Mouse (Mus musculus): ENCODE results near the gene Acss2. TPM values are rescaled to one million over a fixed set of nuclear protein-coding genes. Genes with fewer than 3 reads are reported as not detected.

Gene Acss2
- polyA plus RNA-seq (2016; fragmentation: Nextera tagmentation; extraction: Ambion mirVana) = 13.1 and 14.3 TPM in 2 replicates

DNA sequence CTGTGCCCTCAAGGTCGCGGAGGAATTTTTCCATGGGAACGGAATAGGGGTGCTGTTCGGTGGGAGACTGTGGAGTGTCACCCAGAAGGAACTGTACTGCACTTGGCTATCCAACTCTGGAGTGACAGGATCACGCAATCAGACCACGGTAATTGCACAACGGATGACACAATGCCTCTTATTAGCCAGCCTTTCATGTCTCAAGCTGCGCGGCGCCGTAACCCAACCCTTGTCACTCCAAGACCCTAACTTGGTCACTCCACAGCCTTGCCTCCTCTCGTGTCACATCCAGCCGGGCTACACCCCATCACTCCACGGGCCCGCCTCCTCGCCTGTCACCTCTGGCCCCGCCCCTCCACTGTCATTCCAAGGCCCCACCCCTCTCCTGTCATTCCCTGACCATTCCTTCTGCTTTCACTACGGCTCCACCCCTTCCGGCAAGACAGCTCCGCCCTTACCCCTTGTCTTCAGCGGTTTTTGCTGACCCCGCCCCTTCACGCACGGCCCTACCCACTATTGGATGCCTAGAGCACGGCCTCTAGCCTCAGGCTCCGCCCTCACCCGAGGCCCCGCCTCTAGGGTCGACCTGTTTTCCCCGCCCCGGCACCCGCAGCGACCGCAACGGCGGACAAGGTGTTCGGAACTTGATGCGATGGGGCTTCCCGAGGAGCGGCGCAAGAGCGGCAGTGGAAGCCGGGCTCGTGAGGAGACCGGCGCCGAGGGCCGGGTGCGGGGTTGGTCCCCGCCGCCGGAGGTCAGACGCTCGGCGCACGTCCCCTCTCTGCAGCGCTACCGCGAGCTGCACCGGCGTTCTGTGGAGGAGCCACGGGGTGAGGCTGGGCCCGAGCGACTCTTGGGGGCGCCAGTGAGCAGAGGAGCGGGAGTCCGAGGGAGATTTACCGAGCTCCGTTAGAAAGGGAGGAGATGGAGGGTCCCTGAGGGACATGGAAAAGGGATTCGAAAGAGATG, at the start of gene Acss2, which contains the start of gene Ggt7:
Acss2 (plus strand) TSS at position 494 of the 969 bp plus-strand sequence.
Ggt7 (minus strand) TSS at position 783 of the 969 bp plus-strand sequence.
- Histone ChIP-seq H3K9me3 (no peaks in the 10 kb centered on the region), H3K4me1 (peaks cover 35% of the 10 kb centered on the region), H3K27me3 (ENCODE audit: poor library complexity, severe bottlenecking) (peaks cover 29% of the 10 kb centered on the region), H3K36me3 (replicated peaks) (no peaks in the 10 kb centered on the region), H3K4me3 (peak within 1 kb of the TSS; percentile 66), H3K27ac (peak within 1 kb of the TSS; percentile 82)
- 4% methylated on average over 70 of the region's 70 CpGs for WGBS
- peak; percentile 98 for DNase-seq (ENCODE audit: extremely low spot score, low spot score)

DNA sequence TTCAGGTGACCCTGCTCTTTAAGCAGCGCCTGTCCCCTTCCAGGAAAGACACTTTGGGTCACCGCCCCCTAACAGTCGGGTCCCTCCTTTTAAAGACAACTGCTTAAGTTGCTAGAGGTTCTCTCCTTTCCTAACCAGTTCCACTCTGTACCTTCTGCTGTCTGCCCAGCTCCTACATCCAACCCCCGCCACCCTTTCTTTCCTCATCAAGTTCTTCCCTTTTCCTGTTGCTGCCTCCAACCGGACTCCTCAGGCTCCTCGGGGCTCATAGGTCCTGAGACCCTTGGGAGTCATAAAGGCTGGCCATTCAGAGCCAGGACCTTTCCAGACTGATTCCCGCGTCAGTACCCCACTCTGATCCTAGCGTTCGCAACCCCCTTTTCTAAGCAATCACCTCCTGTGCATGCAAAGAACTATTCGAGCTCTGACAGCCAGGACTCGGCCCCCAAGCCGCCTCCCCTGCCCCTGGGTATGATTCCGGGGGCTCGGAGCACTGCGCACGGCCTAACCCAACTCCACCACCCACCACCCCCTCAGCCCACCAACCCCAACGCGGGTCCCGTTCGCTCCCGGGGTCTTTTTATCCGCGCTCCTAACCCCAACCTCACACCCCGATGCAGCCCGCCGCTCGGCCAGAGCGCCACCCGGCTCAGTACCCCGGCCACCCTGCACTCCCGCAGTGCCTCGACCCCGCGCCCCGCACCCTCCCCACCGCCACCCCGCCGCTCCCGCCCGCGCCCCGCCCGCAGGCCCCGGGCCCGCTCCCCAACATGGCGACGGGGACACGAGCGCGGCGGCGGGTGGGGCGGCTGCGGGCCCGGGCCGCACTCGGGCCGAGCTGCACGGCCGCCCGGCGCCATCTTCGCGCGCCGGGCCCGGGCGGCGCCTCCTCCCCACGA, 44.8 kb upstream of the Acss2 start:
- peak; percentile 50 for DNase-seq (ENCODE audit: extremely low spot score, low spot score)
- Histone ChIP-seq H3K4me1 (peaks cover 21% of the 10 kb centered on the region), H3K36me3 (replicated peaks) (no peaks in the 10 kb centered on the region), H3K27ac (peak overlapping the region; percentile 97), H3K27me3 (ENCODE audit: poor library complexity, severe bottlenecking) (peaks cover 8% of the 10 kb centered on the region), H3K9me3 (no peaks in the 10 kb centered on the region), H3K4me3 (peak overlapping the region; percentile 89)
- under 1% methylated on average over 66 of the region's 71 CpGs for WGBS

GRCm38 (mm10) chr2:155473570-155474088, 44.1 kb upstream of the Acss2 start, which contains the start of gene Ncoa6:
Gene Ncoa6, minus strand, starts transcription at chr2:155473894.
- no peaks in the 10 kb centered on the region for H3K9me3 ChIP-seq
- H3K27me3 ChIP-seq (ENCODE audit: poor library complexity, severe bottlenecking) = peaks cover 8% of the 10 kb centered on the region
- peaks cover 21% of the 10 kb centered on the region for H3K4me1 ChIP-seq
- peak within 1 kb of the TSS; percentile 97 for H3K27ac ChIP-seq
- WGBS = under 1% methylated on average over 65 of the region's 72 CpGs
- H3K36me3 ChIP-seq (replicated peaks) = no peaks in the 10 kb centered on the region
- DNase-seq (ENCODE audit: extremely low spot score, low spot score) = peak; percentile 81
- H3K4me3 ChIP-seq = peak within 1 kb of the TSS; percentile 89

DNA sequence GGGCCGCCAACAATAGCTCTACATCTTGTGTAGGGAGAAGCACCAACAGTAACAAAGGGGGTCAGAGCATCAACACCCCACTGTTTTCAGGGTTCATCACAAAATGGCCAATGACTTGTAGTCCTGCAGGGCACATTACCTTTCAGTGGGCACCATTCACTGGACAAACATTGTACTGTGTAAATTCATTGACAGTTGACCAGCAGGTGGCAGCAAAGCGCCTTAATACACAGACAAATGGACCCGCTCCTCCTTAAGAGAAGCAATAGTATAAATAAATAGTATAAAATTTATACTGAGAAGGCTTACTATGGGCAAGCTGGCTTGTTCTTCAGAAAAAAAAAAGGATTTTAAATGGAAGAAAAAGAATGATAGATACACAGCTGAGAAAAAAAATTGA, 35.7 kb upstream of the Acss2 start:
- H3K4me1 ChIP-seq = no peaks in the 10 kb centered on the region
- peak; percentile 60 for DNase-seq (ENCODE audit: extremely low spot score, low spot score)
- H3K9me3 ChIP-seq = no peaks in the 10 kb centered on the region
- 49% methylated on average over 3 of the region's 3 CpGs for WGBS
- H3K27me3 ChIP-seq (ENCODE audit: poor library complexity, severe bottlenecking) = no peaks in the 10 kb centered on the region
- H3K4me3 ChIP-seq = no peak overlapping the region
- H3K27ac ChIP-seq = no peak overlapping the region
- no peaks in the 10 kb centered on the region for H3K36me3 ChIP-seq (replicated peaks)

- no peaks in the 10 kb centered on the region for H3K27me3 ChIP-seq (ENCODE audit: poor library complexity, severe bottlenecking)
- no peak overlapping the region for H3K4me3 ChIP-seq
- no peak overlapping the region for H3K27ac ChIP-seq
- WGBS = 90% methylated on average over 6 of the region's 6 CpGs
- no peaks in the 10 kb centered on the region for H3K9me3 ChIP-seq
- H3K4me1 ChIP-seq = no peaks in the 10 kb centered on the region
- no peak for DNase-seq (ENCODE audit: extremely low spot score, low spot score)
- peaks cover 11% of the 10 kb centered on the region; the same call in 1 of the 2 replicates for H3K36me3 ChIP-seq (replicated peaks)
Measured at GRCm38 (mm10) chr2:155490998-155491397, 26.8 kb upstream of the Acss2 start.

DNA sequence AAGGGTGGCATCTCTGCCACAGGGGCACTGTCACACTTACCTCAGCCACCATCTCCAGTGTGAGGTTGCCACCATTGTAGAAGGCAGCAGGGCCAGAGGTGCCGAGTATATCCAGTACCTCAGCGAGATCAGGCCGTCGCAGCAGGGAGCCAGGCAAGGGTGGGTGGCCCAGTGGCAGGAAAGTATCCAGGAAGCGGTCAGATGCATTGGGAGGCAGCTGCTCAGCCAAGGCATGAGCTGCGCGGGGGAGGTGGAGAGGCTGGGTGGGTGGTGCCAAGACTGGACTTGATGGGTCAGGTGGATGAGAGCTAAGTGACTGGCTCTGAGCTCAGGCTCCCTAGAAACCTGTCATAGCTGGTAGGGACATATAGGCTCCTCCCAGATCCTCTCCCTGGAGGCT, 15.2 kb upstream of the Acss2 start:
- peaks cover 22% of the 10 kb centered on the region for H3K36me3 ChIP-seq (replicated peaks)
- no peak overlapping the region for H3K27ac ChIP-seq
- H3K4me3 ChIP-seq = no peak overlapping the region
- H3K27me3 ChIP-seq (ENCODE audit: poor library complexity, severe bottlenecking) = no peaks in the 10 kb centered on the region
- peaks cover 14% of the 10 kb centered on the region for H3K4me1 ChIP-seq
- no peaks in the 10 kb centered on the region for H3K9me3 ChIP-seq
- DNase-seq (ENCODE audit: extremely low spot score, low spot score) = no peak
- 82% methylated on average over 7 of the region's 7 CpGs for whole genome bisulfite sequencing

GRCm38 (mm10) chr2:155504440-155505355, 13.1 kb upstream of the Acss2 start:
- H3K36me3 ChIP-seq (replicated peaks) = peaks cover 13% of the 10 kb centered on the region
- 66% methylated on average over 13 of the region's 13 CpGs for WGBS
- H3K27ac ChIP-seq = 0 out of 2 replicates have a peak overlapping the region, but pooled peaks have one; percentile 42
- no peaks in the 10 kb centered on the region for H3K9me3 ChIP-seq
- H3K4me3 ChIP-seq = no peak overlapping the region
- peaks cover 19% of the 10 kb centered on the region for H3K4me1 ChIP-seq
- DNase-seq (ENCODE audit: extremely low spot score, low spot score) = peak; percentile 11
- H3K27me3 ChIP-seq (ENCODE audit: poor library complexity, severe bottlenecking) = no peaks in the 10 kb centered on the region

DNA sequence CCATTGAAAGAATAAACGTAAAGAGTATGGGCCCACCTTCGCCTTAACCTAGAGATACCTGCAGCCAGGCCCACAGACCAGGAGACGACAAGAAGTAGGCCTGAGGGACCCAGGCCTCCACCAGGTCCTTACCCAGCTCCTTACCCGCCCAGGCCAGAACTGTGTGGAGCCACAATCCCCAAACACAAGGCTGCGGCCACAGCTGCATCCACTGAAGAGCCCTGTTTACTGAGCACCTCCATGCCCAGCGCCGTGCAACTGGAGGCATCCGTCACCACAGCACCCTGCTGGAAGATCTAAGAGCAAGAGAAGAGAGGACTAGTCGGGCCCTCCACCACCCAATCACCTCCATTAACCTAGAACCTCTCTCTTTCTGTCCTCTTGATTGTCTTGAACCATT, 11.9 kb upstream of the Acss2 start:
- Histone ChIP-seq H3K9me3 (no peaks in the 10 kb centered on the region), H3K27me3 (ENCODE audit: poor library complexity, severe bottlenecking) (no peaks in the 10 kb centered on the region), H3K27ac (no peak overlapping the region), H3K4me3 (no peak overlapping the region), H3K36me3 (replicated peaks) (peaks cover 8% of the 10 kb centered on the region), H3K4me1 (peaks cover 19% of the 10 kb centered on the region)
- peak; percentile 12 for DNase-seq (ENCODE audit: extremely low spot score, low spot score)
- WGBS = 89% methylated on average over 9 of the region's 9 CpGs

DNA sequence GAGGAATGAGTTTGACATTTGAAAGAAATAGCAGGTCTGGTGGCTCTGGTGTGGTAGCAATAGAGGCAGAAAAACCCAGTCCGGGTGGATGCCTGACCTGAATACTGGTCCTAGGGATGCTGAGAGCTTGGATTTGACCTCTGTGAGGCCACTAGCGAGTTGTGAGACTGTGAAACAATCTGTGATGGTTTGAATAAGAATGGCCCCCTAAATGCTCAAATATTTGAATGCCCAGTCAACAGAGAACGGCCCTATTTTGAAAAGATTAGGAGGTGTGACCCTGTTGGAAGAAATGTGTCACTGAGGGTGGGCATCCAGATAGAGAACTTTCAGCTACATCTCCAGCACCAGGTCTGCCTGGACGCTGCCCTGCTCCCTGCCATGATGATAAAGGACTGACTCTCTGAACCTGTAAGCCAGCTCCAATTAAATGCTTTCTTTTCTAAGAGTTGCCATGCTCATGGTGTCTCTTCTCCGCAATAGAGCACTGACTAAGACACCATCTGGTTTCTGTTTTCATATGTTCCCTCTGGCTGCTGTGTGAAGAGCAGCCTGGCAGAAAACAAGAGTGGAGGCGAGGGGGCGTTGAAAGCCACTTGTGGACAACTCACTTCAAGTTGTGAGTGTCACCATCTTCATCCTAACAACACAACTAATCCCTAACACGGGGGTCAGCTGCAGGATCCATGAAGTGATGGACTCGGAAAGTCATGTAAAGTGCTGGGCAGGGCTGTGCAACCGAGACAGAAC, 9.9 kb upstream of the Acss2 start:
- no peak overlapping the region for H3K27ac ChIP-seq
- H3K4me3 ChIP-seq = no peak overlapping the region
- no peaks in the 10 kb centered on the region for H3K9me3 ChIP-seq
- peaks cover 7% of the 10 kb centered on the region for H3K36me3 ChIP-seq (replicated peaks)
- H3K27me3 ChIP-seq (ENCODE audit: poor library complexity, severe bottlenecking) = no peaks in the 10 kb centered on the region
- H3K4me1 ChIP-seq = peaks cover 18% of the 10 kb centered on the region
- 82% methylated on average over 10 of the region's 10 CpGs for WGBS
- DNase-seq (ENCODE audit: extremely low spot score, low spot score) = peak; percentile 8

GRCm38 (mm10) chr2:155512479-155512878, 5.3 kb upstream of the Acss2 start:
- no peaks in the 10 kb centered on the region for H3K36me3 ChIP-seq (replicated peaks)
- no peak overlapping the region for H3K4me3 ChIP-seq
- H3K27ac ChIP-seq = no peak overlapping the region
- peaks cover 28% of the 10 kb centered on the region for H3K4me1 ChIP-seq
- peak; percentile 35 for DNase-seq (ENCODE audit: extremely low spot score, low spot score)
- no peaks in the 10 kb centered on the region for H3K9me3 ChIP-seq
- WGBS = 65% methylated on average over 4 of the region's 4 CpGs
- H3K27me3 ChIP-seq (ENCODE audit: poor library complexity, severe bottlenecking) = peaks cover 29% of the 10 kb centered on the region

GRCm38 (mm10) chr2:155513543-155513942, 4.2 kb upstream of the Acss2 start:
- Histone ChIP-seq H3K9me3 (no peaks in the 10 kb centered on the region), H3K27ac (no peak overlapping the region), H3K27me3 (ENCODE audit: poor library complexity, severe bottlenecking) (peaks cover 29% of the 10 kb centered on the region), H3K36me3 (replicated peaks) (no peaks in the 10 kb centered on the region), H3K4me3 (peak overlapping the region; percentile 64; the same call in 1 of the 2 replicates), H3K4me1 (peaks cover 30% of the 10 kb centered on the region)
- 72% methylated on average over 5 of the region's 5 CpGs for WGBS
- no peak for DNase-seq (ENCODE audit: extremely low spot score, low spot score)
